Mouse (Mus musculus): Measurements from ENCODE around the gene Aox2. TPM values are rescaled to one million over a fixed set of nuclear protein-coding genes. Genes with fewer than 3 reads are reported as not detected.

The Aox2 gene
- polyA plus RNA-seq (2016; fragmentation: Nextera tagmentation; extraction: Ambion mirVana): 0.05 TPM in 1 of 2 replicates, not detected in the other

DNA sequence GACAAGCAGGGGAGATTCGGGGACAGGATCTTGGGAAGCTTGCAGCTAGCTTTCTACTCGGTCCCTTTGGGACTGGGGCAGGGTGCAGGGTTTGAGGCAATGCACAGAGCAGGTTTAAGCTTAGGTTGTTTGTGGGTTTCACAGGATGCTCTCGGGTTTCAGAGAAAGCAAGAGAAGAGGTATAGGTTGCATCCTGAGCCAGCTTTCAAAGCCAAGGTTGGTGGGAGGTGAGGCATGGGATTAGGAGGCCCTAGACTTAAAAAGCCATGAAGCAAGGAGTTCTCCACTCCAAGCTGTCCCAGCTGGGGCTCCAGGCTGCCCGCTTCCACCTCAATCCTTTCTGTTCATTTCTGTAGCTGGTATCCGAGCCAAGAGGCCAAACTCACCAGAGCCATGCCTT is at the start of gene Aox2:
Aox2 (plus strand) TSS at position 301 of the 400 bp plus-strand sequence.
- no peak for DNase-seq (ENCODE audit: low spot score)
- Histone ChIP-seq H3K4me1 (peaks cover 5% of the 10 kb centered on the region), H3K27ac (no peak within 1 kb of the TSS), H3K4me3 (no peak within 1 kb of the TSS), H3K36me3 (no peaks in the 10 kb centered on the region), H3K27me3 (ENCODE audit: insufficient read depth, poor library complexity, severe bottlenecking) (peaks cover 10% of the 10 kb centered on the region; the same call in 1 of the 2 replicates), H3K9me3 (no peaks in the 10 kb centered on the region)
- WGBS: 67% methylated on average over 5 of the region's 5 CpGs

DNA sequence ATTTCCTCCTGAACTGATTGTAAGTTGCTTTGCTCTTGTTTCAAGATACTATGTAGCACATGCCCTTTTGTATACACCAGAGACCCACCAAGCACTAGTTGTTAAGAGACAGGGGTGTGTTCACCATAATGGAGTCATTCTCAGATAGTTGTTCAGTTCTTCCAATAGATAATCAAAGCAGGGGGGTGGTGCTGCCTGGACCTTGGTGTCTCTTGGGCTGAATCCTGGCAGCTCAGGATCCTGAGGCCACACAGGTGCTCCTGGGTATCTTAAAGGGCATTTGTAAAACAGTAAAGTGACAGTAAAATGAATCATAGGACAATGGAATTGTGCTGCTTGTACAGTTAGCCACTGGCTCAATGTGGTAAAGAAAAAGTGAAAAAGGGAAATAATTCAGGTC is 49.2 kb upstream of the Aox2 start:
- no peaks in the 10 kb centered on the region for H3K27me3 ChIP-seq (ENCODE audit: insufficient read depth, poor library complexity, severe bottlenecking)

DNA sequence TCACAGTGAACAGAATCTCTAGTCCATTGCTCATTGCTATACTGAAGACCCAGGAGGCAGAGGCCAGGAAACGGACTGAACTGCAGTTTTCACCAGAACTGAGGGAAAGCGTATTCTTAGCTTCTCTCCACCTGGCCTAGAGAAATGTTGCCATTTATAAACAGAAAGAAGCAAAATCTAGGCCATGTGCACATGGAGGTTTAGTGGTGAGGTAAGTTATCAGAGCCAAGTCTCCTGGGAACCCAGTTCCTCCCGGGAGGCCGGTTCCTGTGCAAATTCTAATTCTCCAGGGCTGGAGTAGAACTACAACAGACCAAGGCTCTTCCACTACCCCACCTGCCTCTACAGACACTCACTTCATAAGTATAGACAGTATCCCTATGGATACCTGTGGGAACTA is 48.4 kb upstream of the Aox2 start:
- no peaks in the 10 kb centered on the region for H3K36me3 ChIP-seq
- no peaks in the 10 kb centered on the region for H3K9me3 ChIP-seq
- peak overlapping the region; percentile 56 for H3K27ac ChIP-seq
- no peak overlapping the region for H3K4me3 ChIP-seq
- no peaks in the 10 kb centered on the region for H3K27me3 ChIP-seq (ENCODE audit: insufficient read depth, poor library complexity, severe bottlenecking)
- 75% methylated on average over 4 of the region's 4 CpGs for WGBS
- peaks cover 12% of the 10 kb centered on the region for H3K4me1 ChIP-seq
- DNase-seq (ENCODE audit: low spot score): no peak

More for the DNA sequence above, 49.2 kb upstream of the Aox2 start:
- Histone ChIP-seq H3K36me3 (no peaks in the 10 kb centered on the region), H3K4me3 (no peak overlapping the region), H3K9me3 (no peaks in the 10 kb centered on the region), H3K4me1 (peaks cover 12% of the 10 kb centered on the region), H3K27ac (no peak overlapping the region)
- DNase-seq (ENCODE audit: low spot score): peak; percentile 55

DNA sequence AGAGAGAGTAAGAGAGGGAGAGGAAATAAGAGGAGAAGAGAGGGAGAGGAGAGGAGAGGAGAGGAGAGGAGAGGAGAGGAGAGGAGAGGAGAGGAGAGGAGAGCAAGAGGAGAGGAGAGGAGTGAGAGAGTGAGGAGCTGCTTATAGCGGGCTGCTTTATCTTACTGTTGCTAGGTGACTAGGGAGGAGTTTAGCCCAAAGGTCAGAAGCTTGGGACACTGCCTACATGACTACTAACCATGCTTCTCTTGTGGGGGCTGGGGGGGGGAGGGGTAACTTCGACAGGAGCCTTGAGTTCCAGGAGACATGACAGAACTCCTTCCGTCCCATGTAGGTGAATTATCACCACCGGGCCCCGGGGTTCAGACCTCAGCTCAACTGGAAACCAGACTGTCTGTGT is 47.6 kb upstream of the Aox2 start:
- Histone ChIP-seq H3K4me3 (no peak overlapping the region), H3K27ac (peak overlapping the region; percentile 56; the same call in 1 of the 2 replicates), H3K9me3 (no peaks in the 10 kb centered on the region), H3K27me3 (ENCODE audit: insufficient read depth, poor library complexity, severe bottlenecking) (no peaks in the 10 kb centered on the region), H3K4me1 (peaks cover 12% of the 10 kb centered on the region), H3K36me3 (no peaks in the 10 kb centered on the region)
- peak; percentile 71 for DNase-seq (ENCODE audit: low spot score)
- WGBS: 37% methylated on average over 5 of the region's 5 CpGs

DNA sequence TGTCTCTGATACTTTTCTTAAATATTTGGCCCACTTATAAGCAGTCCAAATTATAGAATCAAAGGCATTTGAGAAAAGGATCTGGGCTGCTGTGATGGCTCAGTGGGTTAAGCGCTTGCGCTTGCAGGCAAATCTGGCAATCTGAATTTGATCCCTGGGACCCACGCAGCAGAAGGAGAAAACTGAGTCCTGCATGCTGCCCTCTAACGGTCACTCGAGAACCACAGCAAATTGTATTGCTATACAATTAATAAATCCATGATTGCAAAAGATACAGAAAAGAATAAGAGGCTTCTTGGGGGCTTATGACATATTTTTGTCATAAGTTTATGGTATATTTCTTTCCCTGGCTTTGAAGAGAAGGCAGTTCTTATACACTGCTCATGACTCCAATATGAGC is 42.7 kb upstream of the Aox2 start:
- peak; percentile 58 for DNase-seq (ENCODE audit: low spot score)
- H3K27me3 ChIP-seq (ENCODE audit: insufficient read depth, poor library complexity, severe bottlenecking): no peaks in the 10 kb centered on the region
- no peaks in the 10 kb centered on the region for H3K9me3 ChIP-seq
- H3K4me1 ChIP-seq: peaks cover 13% of the 10 kb centered on the region
- no peaks in the 10 kb centered on the region for H3K36me3 ChIP-seq
- H3K4me3 ChIP-seq: no peak overlapping the region
- no peak overlapping the region for H3K27ac ChIP-seq
- 40% methylated on average over 5 of the region's 5 CpGs for WGBS

DNA sequence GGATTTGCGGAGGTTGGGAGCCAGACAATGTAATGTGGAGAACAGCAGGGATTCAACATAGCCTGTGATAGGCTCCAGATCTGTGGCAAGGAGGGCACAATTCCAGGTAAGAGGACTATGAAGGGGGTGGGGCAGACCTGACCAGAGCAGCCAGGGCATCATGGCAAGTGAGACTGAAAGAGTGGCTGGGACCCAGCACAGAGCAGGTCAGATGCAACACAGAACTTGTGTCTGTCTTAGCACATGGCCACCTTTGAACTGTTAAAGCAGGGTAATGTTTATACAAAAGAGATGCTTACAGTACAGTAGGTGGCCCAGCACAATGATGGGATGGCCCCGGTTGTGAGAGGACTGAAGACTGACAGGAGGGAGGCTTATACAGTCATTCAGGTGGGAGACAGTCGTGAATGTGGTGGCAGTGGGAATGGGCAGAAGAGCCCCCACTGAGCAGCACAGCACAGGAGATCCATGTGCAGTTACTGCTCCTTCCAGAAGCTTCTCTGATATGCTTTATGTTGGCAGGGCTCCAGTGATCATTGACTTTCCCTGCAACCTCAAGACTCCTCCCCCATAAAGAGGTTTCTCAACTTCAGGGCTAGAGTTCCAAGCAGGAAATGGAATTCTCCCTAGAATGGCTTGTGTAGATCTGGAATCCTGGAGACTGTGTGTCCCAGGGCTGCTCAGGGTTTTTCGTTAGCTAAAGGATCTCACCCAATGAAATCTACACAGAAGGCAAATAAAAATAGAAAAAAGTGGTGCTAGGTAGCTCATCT is 40.4 kb upstream of the Aox2 start:
- Histone ChIP-seq H3K36me3 (no peaks in the 10 kb centered on the region), H3K27me3 (ENCODE audit: insufficient read depth, poor library complexity, severe bottlenecking) (no peaks in the 10 kb centered on the region), H3K4me1 (peaks cover 8% of the 10 kb centered on the region), H3K9me3 (no peaks in the 10 kb centered on the region), H3K4me3 (no peak overlapping the region), H3K27ac (no peak overlapping the region)
- DNase-seq (ENCODE audit: low spot score): peak; percentile 66
- 75% methylated on average over 4 of the region's 4 CpGs for WGBS

DNA sequence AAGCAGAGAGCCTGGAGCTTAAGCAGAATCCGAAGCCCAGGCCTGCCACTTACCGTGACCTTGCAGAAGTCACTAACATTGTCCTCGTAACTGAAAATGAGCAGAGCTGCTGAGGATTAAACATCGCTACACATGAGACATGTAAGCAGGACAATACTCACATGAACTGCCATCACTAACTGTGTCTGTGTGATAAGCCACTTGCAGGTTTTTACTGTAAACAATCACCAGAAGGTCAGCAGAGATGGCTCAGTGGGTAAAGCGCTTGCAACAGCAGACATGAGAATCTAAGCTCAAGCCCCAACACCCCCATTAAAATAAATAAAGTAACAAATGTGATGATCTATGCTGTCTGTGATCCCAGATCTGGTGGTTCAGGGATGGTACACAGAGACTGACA is 39.7 kb upstream of the Aox2 start:
- Histone ChIP-seq H3K4me3 (no peak overlapping the region), H3K27me3 (ENCODE audit: insufficient read depth, poor library complexity, severe bottlenecking) (no peaks in the 10 kb centered on the region), H3K9me3 (no peaks in the 10 kb centered on the region), H3K27ac (0 out of 2 replicates have a peak overlapping the region, but pooled peaks have one; percentile 0), H3K4me1 (peaks cover 8% of the 10 kb centered on the region), H3K36me3 (no peaks in the 10 kb centered on the region)
- WGBS: 74% methylated on average over 5 of the region's 5 CpGs
- DNase-seq (ENCODE audit: low spot score): peak; percentile 68

DNA sequence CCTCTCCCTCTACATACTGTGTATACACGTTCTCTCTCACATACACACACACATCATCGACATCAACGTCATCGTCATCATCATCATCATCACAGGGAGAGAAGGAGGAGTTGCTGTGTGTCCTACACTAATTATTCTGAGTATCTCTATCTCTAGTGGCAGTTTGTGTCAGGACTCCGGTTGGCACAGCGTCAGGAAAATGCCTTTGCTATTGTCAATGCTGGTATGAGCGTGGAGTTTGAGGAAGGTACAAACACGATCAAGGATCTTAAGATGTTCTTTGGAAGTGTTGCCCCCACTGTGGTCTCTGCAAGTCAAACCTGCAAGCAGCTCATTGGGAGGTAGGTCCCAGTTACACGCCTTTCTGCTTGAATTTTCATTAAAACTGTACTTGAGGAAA is 39.2 kb upstream of the Aox2 start:
- Histone ChIP-seq H3K4me3 (no peak overlapping the region), H3K27me3 (ENCODE audit: insufficient read depth, poor library complexity, severe bottlenecking) (no peaks in the 10 kb centered on the region), H3K9me3 (no peaks in the 10 kb centered on the region), H3K4me1 (peaks cover 8% of the 10 kb centered on the region), H3K27ac (no peak overlapping the region), H3K36me3 (no peaks in the 10 kb centered on the region)
- 92% methylated on average over 9 of the region's 9 CpGs for WGBS
- peak; percentile 53 for DNase-seq (ENCODE audit: low spot score)

DNA sequence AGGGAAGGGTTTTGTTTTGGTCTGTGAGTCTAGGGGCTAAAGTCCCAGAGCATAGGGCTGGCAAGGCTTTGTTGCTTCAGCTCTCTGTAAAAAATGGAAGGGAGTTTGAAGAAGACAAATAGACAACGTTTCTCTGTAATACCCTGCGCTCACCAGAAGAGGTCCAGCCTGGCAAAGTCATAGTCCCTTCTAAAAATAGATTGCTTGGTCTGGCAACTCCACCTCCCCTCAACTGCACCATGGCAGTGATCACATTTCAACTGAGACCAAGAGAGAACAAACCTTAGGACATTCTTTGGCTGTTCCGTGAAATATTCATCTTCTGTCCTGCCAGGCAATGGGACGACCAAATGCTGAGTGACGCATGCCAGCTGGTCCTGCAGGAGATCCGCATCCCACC is 37.8 kb upstream of the Aox2 start:
- Histone ChIP-seq H3K27ac (no peak overlapping the region), H3K4me1 (peaks cover 8% of the 10 kb centered on the region), H3K36me3 (no peaks in the 10 kb centered on the region), H3K9me3 (no peaks in the 10 kb centered on the region), H3K4me3 (no peak overlapping the region), H3K27me3 (ENCODE audit: insufficient read depth, poor library complexity, severe bottlenecking) (no peaks in the 10 kb centered on the region)
- DNase-seq (ENCODE audit: low spot score): peak; percentile 72
- WGBS: 58% methylated on average over 6 of the region's 6 CpGs

DNA sequence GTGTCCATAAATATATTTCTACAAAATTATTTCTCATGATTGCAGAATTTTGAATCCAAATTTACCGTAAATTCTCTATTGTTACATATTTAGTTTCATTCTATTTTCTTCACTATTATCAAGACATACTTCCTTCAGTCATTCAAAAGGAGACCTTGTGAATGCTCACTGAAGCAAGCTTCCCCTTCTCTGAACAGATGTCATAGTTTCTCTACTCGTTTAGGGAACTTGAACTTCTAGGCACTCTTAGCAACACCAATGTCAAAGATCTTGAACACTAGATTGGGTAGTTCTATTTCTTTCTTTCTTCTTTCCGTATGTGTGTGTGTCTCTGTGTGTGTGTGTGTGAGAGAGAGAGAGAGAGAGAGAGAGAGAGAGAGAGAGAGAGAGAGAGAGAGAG is 33.6 kb upstream of the Aox2 start:
- Histone ChIP-seq H3K9me3 (no peaks in the 10 kb centered on the region), H3K27me3 (ENCODE audit: insufficient read depth, poor library complexity, severe bottlenecking) (no peaks in the 10 kb centered on the region), H3K27ac (no peak overlapping the region), H3K4me1 (no peaks in the 10 kb centered on the region), H3K36me3 (no peaks in the 10 kb centered on the region), H3K4me3 (no peak overlapping the region)
- WGBS: 81% methylated on average over 3 of the region's 3 CpGs
- DNase-seq (ENCODE audit: low spot score): no peak

DNA sequence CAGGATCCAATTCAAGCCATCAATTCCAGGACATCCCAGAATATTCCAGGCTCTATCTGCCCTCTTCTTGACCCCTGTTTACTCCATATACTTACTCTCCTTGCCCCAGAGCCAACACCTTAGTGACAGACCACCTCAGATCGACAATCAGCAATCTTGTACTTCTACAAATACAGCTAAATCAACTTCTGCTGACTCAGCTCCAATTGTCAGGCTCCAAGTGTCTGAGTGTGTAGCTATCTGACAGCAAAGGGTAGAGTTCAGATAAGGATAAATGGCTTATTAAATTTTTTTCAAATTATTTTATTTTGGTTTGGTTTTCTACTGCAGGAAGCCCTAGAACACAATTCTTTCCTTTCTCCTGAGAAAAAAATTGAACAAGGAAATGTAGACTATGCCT is 29.6 kb upstream of the Aox2 start:
- H3K4me3 ChIP-seq: no peak overlapping the region
- H3K9me3 ChIP-seq: no peaks in the 10 kb centered on the region
- H3K27ac ChIP-seq: no peak overlapping the region
- H3K4me1 ChIP-seq: no peaks in the 10 kb centered on the region; the same call in 1 of the 2 replicates
- H3K27me3 ChIP-seq (ENCODE audit: insufficient read depth, poor library complexity, severe bottlenecking): no peaks in the 10 kb centered on the region
- no peaks in the 10 kb centered on the region for H3K36me3 ChIP-seq
- no peak for DNase-seq (ENCODE audit: low spot score)
- 63% methylated on average over 1 of the region's 1 CpGs for WGBS

DNA sequence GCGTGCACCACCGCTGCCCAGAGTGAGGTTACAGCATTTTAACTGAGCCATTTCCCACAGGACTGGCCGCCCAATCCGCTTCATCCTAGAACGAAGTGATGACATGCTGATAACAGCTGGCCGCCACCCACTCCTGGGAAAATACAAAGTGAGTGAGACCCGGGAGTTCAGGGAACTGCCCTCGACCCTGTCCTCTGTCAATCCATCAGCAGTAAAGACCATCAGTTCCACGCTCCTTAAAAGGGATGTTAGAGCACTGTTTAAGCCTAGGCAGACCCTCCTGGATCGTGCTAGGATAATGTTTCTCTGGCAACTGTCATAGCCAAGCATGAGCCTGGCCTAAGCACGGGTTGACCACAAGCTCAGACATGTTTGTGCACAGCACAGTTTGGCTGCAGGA is 24.7 kb upstream of the Aox2 start:
- Histone ChIP-seq H3K4me1 (no peaks in the 10 kb centered on the region; the same call in 1 of the 2 replicates), H3K27ac (no peak overlapping the region), H3K27me3 (ENCODE audit: insufficient read depth, poor library complexity, severe bottlenecking) (no peaks in the 10 kb centered on the region), H3K4me3 (no peak overlapping the region), H3K9me3 (no peaks in the 10 kb centered on the region), H3K36me3 (no peaks in the 10 kb centered on the region)
- WGBS: 38% methylated on average over 11 of the region's 11 CpGs
- peak; percentile 77 for DNase-seq (ENCODE audit: low spot score)

DNA sequence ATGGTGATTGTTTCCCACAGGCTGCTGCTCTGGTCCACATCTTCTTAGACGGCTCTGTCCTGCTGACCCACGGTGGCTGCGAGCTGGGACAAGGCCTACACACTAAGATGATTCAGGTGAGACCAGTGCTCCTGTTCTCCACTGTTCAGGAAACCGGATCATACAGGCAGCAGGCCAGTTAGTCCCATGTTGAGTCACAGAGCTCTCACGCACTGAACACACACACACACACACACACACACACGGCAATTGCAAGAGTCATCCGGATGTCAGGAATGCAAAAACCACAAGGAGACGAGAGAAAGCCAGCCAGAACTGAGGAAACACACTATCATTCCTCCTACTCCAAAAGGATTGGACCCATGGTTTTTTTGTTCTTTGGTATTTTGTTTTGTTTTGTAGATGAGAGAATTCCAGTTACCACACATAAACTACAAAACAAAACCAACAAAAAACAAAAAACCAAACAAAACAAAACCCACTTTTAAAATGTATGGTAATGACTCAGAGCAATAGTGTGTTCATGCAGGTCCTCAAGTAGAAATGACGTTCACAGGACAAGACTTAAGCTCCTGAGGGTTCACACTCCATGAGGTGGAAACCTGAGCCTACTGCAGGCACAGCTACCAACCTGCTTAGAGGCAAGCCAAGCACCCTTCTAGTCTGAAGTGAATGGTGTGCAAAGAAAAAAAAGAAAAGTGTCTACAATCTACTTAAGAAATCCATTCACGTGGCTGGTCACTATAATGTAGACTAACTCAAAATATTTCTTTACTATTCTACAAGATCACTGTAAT is 20.7 kb upstream of the Aox2 start:
- no peaks in the 10 kb centered on the region for H3K36me3 ChIP-seq
- DNase-seq (ENCODE audit: low spot score): peak; percentile 62
- no peaks in the 10 kb centered on the region for H3K27me3 ChIP-seq (ENCODE audit: insufficient read depth, poor library complexity, severe bottlenecking)
- 74% methylated on average over 10 of the region's 10 CpGs for WGBS
- H3K4me3 ChIP-seq: no peak overlapping the region
- no peak overlapping the region for H3K27ac ChIP-seq
- no peaks in the 10 kb centered on the region; the same call in 1 of the 2 replicates for H3K4me1 ChIP-seq
- no peaks in the 10 kb centered on the region for H3K9me3 ChIP-seq

Data from heart, embryonic 10.5 days (tissue).